Mouse (Mus musculus) erythroblast, embryonic 14.5 days (primary cell): ENCODE measurements around the gene Fam193b.
A peak's percentile ranks its signal among the peaks of the same experiment; 100 is the strongest.

Experiments
- GATA1 ChIP-seq: IDR thresholded peaks from 2 replicates; pipeline ENCODE4 v1.6.1; 2012; ENCODE audit warnings: low read length, inconsistent platforms, mixed read lengths
- TAL1 ChIP-seq: IDR thresholded peaks from 3 replicates; pipeline ENCODE4 v1.6.1; 2012; ENCODE audit warnings: low read length, inconsistent platforms, mixed read lengths

DNA sequence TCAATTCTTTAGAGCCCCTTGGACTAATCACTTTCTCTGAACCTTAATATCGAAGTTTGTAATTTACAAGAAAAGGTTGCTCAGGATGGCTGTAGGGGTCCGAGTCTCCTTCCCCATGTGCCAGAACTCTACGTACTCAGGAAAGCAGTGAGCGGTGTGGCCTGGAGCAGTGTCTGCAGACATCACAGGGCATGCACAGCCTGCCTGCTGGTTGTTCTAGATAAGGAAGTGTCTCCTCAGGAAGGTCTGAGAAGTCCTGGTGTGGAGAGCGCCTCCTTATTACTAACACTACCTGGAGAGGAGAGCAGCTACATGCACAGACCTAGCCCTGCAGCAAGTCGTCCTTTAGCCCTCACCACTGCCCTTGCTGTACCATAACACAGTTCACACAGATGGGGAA lies 26.1 kb downstream of the Fam193b start:
- no peak for TF ChIP-seq GATA1
- TF ChIP-seq TAL1: peak; percentile 72
